Mouse (Mus musculus) left cerebral cortex, postnatal 25 days (tissue): ENCODE measurements around the gene Fastkd3. TPM values are rescaled to one million over a fixed set of nuclear protein-coding genes. Genes with fewer than 3 reads are reported as not detected.
A peak's percentile ranks its signal among the peaks of the same experiment; 100 is the strongest.
"Not testable (repeated sequence)": the region's sequence is repeated elsewhere in the genome, so short reads cannot be mapped to it uniquely, and the experiment has no call there.

ENCODE experiments used
- DNase-seq, 2 experiments: peaks; one replicate each; pipeline ENCODE4 v3.0.0; 2022; ENCODE audit warnings: low spot score in 2 of 2, mixed read lengths in 1 of 2
- intact Hi-C: fragments of 180-260 bp; cut with DNase I; formaldehyde crosslinking; loops from one replicate; pipeline ENCODE4 v1.15.1; 2025
- total RNA-seq, 2 experiments: library from RNA; stranded (reverse); gene quantifications; 2 replicates each; pipeline ENCODE4 v1.2.3; 2021

Gene Fastkd3
- total RNA-seq = 10 to 100 TPM; 13.2 to 16.0 TPM

GRCm38 (mm10) chr13:68581747-68582516, at the start of gene Fastkd3, which contains the start of gene Mtrr:
TSS of gene Fastkd3 (plus strand) at chr13:68582234.
TSS of gene Mtrr (minus strand) at chr13:68582149.
- peak; percentile 97 to 99 for DNase-seq
- intact Hi-C loops = no loop called here

GRCm38 (mm10) chr13:68553391-68553790, 28.6 kb upstream of the Fastkd3 start:
- intact Hi-C loops, DNase-seq: not testable (repeated sequence)

GRCm38 (mm10) chr13:68568110-68568509, 13.9 kb upstream of the Fastkd3 start:
- intact Hi-C loops = loop anchor here (10.0 kb wide), 1 partner anchor 703 kb away; the partner anchor contains the start of gene BC048507
- no peak for DNase-seq

GRCm38 (mm10) chr13:68568548-68568947, 13.5 kb upstream of the Fastkd3 start:
- intact Hi-C loops = loop anchor here (10.0 kb wide), 1 partner anchor 704 kb away; the partner anchor contains the start of gene BC048507
- no peak for DNase-seq

GRCm38 (mm10) chr13:68569589-68570336, 12.3 kb upstream of the Fastkd3 start:
- intact Hi-C loops = loop anchor here (10.0 kb wide), 1 partner anchor 705 kb away; the partner anchor contains the start of gene BC048507
- DNase-seq = peak; percentile 87 to 88

- intact Hi-C loops = no loop called here
- no peak for DNase-seq
Measured at GRCm38 (mm10) chr13:68572247-68572646, 9.8 kb upstream of the Fastkd3 start.

GRCm38 (mm10) chr13:68572966-68573913, 8.8 kb upstream of the Fastkd3 start:
- intact Hi-C loops = no loop called here
- DNase-seq = no peak

- intact Hi-C loops = no loop called here
Measured at GRCm38 (mm10) chr13:68574398-68574797, 7.6 kb upstream of the Fastkd3 start.

GRCm38 (mm10) chr13:68577945-68578344, 4.1 kb upstream of the Fastkd3 start:
- peak; percentile 47 to 65 for DNase-seq
- intact Hi-C loops = no loop called here

More at GRCm38 (mm10) chr13:68574398-68574797, 7.6 kb upstream of the Fastkd3 start:
- no peak for DNase-seq

GRCm38 (mm10) chr13:68581086-68581740, 821 bp upstream of the Fastkd3 start:
- DNase-seq = no peak
- intact Hi-C loops = no loop called here

GRCm38 (mm10) chr13:68582517-68582780, 415 bp downstream of the Fastkd3 start:
- intact Hi-C loops = no loop called here
- DNase-seq = no peak

- intact Hi-C loops = no loop called here
- DNase-seq = no peak
Measured at GRCm38 (mm10) chr13:68583961-68584360, 1.9 kb downstream of the Fastkd3 start.

- no peak for DNase-seq
- intact Hi-C loops = no loop called here
Measured at GRCm38 (mm10) chr13:68585441-68585840, 3.4 kb downstream of the Fastkd3 start.

- no peak for DNase-seq
- intact Hi-C loops = no loop called here
Measured at GRCm38 (mm10) chr13:68588352-68588751, 6.3 kb downstream of the Fastkd3 start.

GRCm38 (mm10) chr13:68593797-68594196, 11.8 kb downstream of the Fastkd3 start:
- intact Hi-C loops = loop anchor here (5.0 kb wide), 1 partner anchor 1019 kb away; the partner anchor contains the start of gene Srd5a1
- peak in 1 of 2 experiments; percentile 59 for DNase-seq

- peak; percentile 60 to 61 for DNase-seq
- intact Hi-C loops = no loop called here
Measured at GRCm38 (mm10) chr13:68597199-68597598, 15.2 kb downstream of the Fastkd3 start, which contains the start of gene 1700001L19Rik. TSS of gene 1700001L19Rik (plus strand) at chr13:68597421.

GRCm38 (mm10) chr13:68597667-68598066, 15.6 kb downstream of the Fastkd3 start:
- intact Hi-C loops = no loop called here
- peak in 1 of 2 experiments; percentile 31 for DNase-seq

- intact Hi-C loops = no loop called here
- DNase-seq = no peak
Measured at GRCm38 (mm10) chr13:68598953-68599352, 16.9 kb downstream of the Fastkd3 start.

- DNase-seq = peak; percentile 60 to 70
Measured at GRCm38 (mm10) chr13:68601184-68601583, 19.1 kb downstream of the Fastkd3 start.

More at GRCm38 (mm10) chr13:68601184-68601583, 19.1 kb downstream of the Fastkd3 start:
- intact Hi-C loops = loop anchor here (5.0 to 10.0 kb wide), 3 partner anchors 494 to 1054 kb away; no protein-coding TSS in a partner anchor
